Mouse (Mus musculus) C2C12 (cell line): ENCODE results near the gene Fryl. TPM values are rescaled to one million over a fixed set of nuclear protein-coding genes. Genes with fewer than 3 reads are reported as not detected.

Experiments
- H3K27me3 ChIP-seq: one replicate; pipeline ENCODE4 v1.6.1; 2011; ENCODE audit not compliant: control insufficient read depth, insufficient read depth, insufficient read length
- H3K36me3 ChIP-seq: one replicate; pipeline ENCODE4 v1.6.1; 2011; ENCODE audit not compliant: control insufficient read depth, insufficient read depth
- H3K4me3 ChIP-seq: one replicate; pipeline ENCODE4 v1.5.1; 2011; ENCODE audit warnings: mild to moderate bottlenecking, control low read depth; ENCODE audit not compliant: poor library complexity, insufficient read depth, severe bottlenecking
- H3K79me2 ChIP-seq: one replicate; pipeline ENCODE4 v1.6.1; 2011; ENCODE audit not compliant: control insufficient read depth, insufficient read depth
- H3K79me3 ChIP-seq: one replicate; pipeline ENCODE4 v1.6.1; 2011; ENCODE audit warnings: low read depth, control low read depth
- H3ac ChIP-seq: one replicate; pipeline ENCODE3; 2011; ENCODE audit warnings: low read depth; ENCODE audit not compliant: control insufficient read depth, insufficient read length
- CEBPB ChIP-seq: IDR thresholded peaks from one replicate; pipeline ENCODE4 v1.6.1; 2011; ENCODE audit warnings: low read depth, mild to moderate bottlenecking, control low read depth, moderate library complexity
- CTCF ChIP-seq: IDR thresholded peaks from one replicate; pipeline ENCODE4 v1.5.1; 2011; ENCODE audit not compliant: control insufficient read depth, insufficient read depth, insufficient read length
- FOSL1 ChIP-seq: IDR thresholded peaks from one replicate; pipeline ENCODE4 v1.8.0; 2011; ENCODE audit warnings: mild to moderate bottlenecking, low read length; ENCODE audit not compliant: poor library complexity, insufficient read depth, severe bottlenecking
- MAX ChIP-seq: IDR thresholded peaks from one replicate; pipeline ENCODE4 v1.6.1; 2011; ENCODE audit warnings: mild to moderate bottlenecking, control low read depth
- MYOD1 ChIP-seq: IDR thresholded peaks from one replicate; pipeline ENCODE4 v1.6.1; 2011; ENCODE audit warnings: low read depth; ENCODE audit not compliant: control insufficient read depth, insufficient read length
- MYOG ChIP-seq: IDR thresholded peaks from one replicate; pipeline ENCODE4 v1.6.1; 2011; ENCODE audit not compliant: control insufficient read depth, insufficient read length; ENCODE audit errors: extremely low read depth
- USF1 ChIP-seq: IDR thresholded peaks from one replicate; pipeline ENCODE4 v1.6.1; 2011; ENCODE audit warnings: low read depth, mild to moderate bottlenecking, control low read depth, moderate library complexity
- polyA plus RNA-seq: library from polyadenylated mRNA; unstranded; fragments of >200 nt; fragmentation: generic; extraction: Trizol; gene quantifications from one replicate; pipeline ENCODE4 v1.2.1, GENCODE M21; 2012; ENCODE audit warnings: missing spikeins

Fryl gene
- polyA plus RNA-seq, 1 experiment, result 13.2 TPM

DNA sequence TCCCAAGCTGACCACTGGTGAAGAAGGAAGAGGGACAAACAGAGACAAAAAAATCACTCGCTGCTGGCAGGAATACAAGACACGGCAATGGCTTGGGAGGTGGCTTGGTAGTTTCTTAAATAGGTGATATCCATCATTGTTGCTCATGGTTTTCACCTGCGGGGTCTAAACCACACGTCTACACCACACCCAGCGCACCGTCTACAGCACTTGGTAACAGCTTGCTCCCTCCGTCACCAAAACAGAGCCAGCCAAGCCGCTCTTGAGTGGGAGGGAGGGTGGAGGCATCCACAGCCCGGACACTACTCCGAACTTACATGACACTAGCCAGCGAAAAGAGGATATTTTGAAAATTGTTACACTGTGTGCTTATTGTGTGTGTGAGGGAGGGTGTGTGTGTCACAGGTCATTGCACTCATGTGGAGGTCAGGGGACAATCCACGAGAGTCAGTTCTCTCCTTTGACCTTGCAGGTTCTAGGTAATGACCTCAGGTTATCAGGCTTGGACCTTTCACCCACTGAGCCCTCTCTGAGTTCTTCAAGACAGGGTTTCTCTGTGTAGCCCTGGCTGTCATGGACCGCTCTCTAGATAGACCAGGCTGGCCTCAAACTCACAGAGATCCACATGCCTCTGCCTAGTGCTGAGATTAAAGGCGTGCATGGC is 102.5 kb downstream of the Fryl start:
- Histone ChIP-seq H3ac (no peak overlapping the region), H3K4me3 (no peak overlapping the region), H3K27me3 (no peaks in the 10 kb centered on the region), H3K36me3 (no peaks in the 10 kb centered on the region), H3K79me3 (peaks cover 2% of the 10 kb centered on the region), H3K79me2 (no peaks in the 10 kb centered on the region)
- no peak for TF ChIP-seq CTCF
- TF ChIP-seq MYOG, result no peak
- no peak for TF ChIP-seq MYOD1
- no peak for TF ChIP-seq CEBPB
- no peak for TF ChIP-seq USF1
- no peak for TF ChIP-seq MAX
- no peak for TF ChIP-seq FOSL1

GRCm38 (mm10) chr5:73152206-73152605 is 104.2 kb downstream of the Fryl start:
- Histone ChIP-seq H3K36me3 (no peaks in the 10 kb centered on the region), H3ac (no peak overlapping the region), H3K27me3 (no peaks in the 10 kb centered on the region), H3K4me3 (no peak overlapping the region), H3K79me2 (no peaks in the 10 kb centered on the region), H3K79me3 (no peaks in the 10 kb centered on the region)
- TF ChIP-seq CEBPB (no peak), FOSL1 (no peak), CTCF (no peak), MYOG (no peak), USF1 (no peak), MAX (no peak)

DNA sequence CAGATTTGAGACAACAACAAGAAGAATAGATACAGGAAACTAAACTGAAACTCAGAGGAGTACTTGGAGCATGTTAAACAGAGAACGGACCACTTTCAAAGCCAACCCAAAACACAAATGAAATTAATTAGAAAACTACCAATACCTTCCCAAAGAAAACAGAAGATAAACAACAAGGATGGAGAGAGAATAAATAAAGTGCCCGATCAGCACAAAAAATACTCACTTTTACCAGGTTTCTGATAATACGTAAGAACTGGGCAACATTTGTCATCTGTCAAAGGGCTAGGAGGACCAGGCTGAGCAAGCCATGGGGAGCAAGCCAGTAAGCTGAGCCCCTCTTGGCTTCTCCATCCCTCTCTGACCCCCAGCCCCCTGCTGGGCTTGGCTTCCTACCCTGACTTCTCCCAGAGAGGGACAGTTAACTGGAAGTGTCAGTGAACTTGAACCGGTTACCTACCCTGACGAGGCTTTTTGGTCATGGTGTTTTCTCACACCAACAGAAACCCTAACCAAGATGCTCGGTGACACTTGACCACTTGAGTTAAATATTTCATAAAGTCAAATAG is 105.5 kb downstream of the Fryl start:
- Histone ChIP-seq H3K27me3 (no peaks in the 10 kb centered on the region), H3K79me2 (no peaks in the 10 kb centered on the region), H3K36me3 (peaks cover 5% of the 10 kb centered on the region), H3K4me3 (no peak overlapping the region), H3ac (no peak overlapping the region), H3K79me3 (no peaks in the 10 kb centered on the region)
- TF ChIP-seq MYOD1, result no peak

DNA sequence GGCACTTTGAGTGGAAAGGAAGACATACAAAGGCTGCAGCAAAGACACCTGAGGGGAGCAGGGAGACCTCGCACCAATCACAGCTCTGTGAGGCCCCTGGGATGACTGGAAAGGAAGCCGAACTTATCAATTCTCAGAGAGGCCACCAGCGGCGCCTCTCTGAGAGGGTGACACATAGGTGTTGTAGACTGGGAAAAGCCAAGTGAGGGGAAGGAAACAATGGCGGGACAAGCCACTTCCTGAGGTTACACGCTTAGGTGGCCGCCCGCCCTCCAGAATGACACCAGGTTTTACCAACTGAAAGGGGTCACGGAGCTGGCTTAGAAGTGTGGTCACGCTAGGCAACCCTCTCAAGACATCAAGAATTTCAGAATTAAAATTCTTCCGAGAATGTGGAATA is 111.4 kb downstream of the Fryl start:
- Histone ChIP-seq H3K79me3 (no peaks in the 10 kb centered on the region), H3K36me3 (peaks cover 5% of the 10 kb centered on the region), H3K27me3 (no peaks in the 10 kb centered on the region), H3ac (no peak overlapping the region), H3K79me2 (no peaks in the 10 kb centered on the region), H3K4me3 (no peak overlapping the region)
- TF ChIP-seq FOSL1 (no peak), MYOD1 (no peak), CEBPB (no peak)

DNA sequence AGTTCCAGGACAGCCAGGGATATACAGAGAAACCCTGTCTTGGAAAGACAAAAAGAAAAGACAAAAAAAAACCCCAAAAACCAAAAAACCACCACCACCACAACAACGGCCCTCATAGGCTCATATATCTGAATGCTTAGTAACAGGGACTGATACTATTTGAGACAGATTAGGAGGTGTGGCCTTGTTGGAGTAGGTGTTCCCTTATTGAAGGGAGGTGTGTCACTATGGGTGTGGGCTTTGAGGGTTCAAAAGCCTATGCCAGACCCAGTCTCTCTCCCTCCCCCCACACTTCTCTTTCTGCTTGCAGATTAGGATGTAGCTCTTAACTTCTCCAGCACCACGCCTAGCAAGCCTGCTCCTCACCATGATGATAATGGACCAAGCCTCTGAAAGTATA is 114.7 kb downstream of the Fryl start:
- Histone ChIP-seq H3K36me3 (peaks cover 5% of the 10 kb centered on the region), H3K79me3 (no peaks in the 10 kb centered on the region), H3ac (no peak overlapping the region), H3K27me3 (no peaks in the 10 kb centered on the region), H3K4me3 (no peak overlapping the region), H3K79me2 (no peaks in the 10 kb centered on the region)
- TF ChIP-seq FOSL1, result no peak
- no peak for TF ChIP-seq CTCF
- TF ChIP-seq MYOG, result no peak
- TF ChIP-seq MAX, result no peak
- TF ChIP-seq MYOD1, result no peak
- TF ChIP-seq CEBPB, result no peak
- TF ChIP-seq USF1, result no peak

DNA sequence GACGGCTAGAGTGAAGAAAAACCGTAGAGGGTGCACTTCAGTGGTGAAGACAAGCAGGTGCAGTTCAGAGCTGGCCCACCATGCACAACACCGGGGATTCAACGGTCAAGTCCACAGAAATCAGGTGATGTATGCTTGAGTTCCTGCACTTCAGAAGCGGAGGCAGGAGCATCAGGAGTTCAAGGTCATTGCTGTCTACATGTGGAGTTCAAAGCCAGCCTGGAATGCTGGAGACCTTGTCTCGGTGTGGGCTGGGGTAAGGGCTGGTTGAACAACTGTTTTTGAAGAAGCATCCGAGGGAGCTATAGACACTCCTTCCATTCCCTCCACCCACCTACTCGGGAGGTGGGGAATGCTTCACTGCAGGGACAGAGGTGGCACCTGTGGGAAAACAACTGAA is 115.3 kb downstream of the Fryl start:
- Histone ChIP-seq H3K36me3 (peaks cover under 1% of the 10 kb centered on the region), H3K4me3 (no peak overlapping the region), H3K27me3 (no peaks in the 10 kb centered on the region), H3ac (no peak overlapping the region), H3K79me3 (no peaks in the 10 kb centered on the region), H3K79me2 (no peaks in the 10 kb centered on the region)
- TF ChIP-seq CTCF (no peak), CEBPB (no peak), MYOG (no peak), FOSL1 (no peak), USF1 (no peak), MYOD1 (no peak)
